Mouse (Mus musculus) layer of hippocampus, adult 18-20 months (tissue): ENCODE data around the gene Dnmt3c. TPM values are rescaled to one million over a fixed set of nuclear protein-coding genes. Genes with fewer than 3 reads are reported as not detected.
"Not testable (repeated sequence)": the region's sequence is repeated elsewhere in the genome, so short reads cannot be mapped to it uniquely, and the experiment has no call there.

Source experiments
- DNase-seq, 2 experiments: peaks; one replicate each; pipeline ENCODE4 v3.0.0; 2022; ENCODE audit warnings: low spot score in 2 of 2
- long read RNA-seq: library from polyadenylated mRNA; stranded (forward); transcript quantifications from one replicate; pipeline ENCODE4 v2.0.0, GENCODE M21; 2021
- total RNA-seq, 2 experiments: library from RNA; stranded (reverse); gene quantifications; 2 replicates each; pipeline ENCODE4 v1.2.3; 2021

The Dnmt3c gene
- under 1 TPM in 1 of 2 experiments, not detected in 1; 0.15 TPM for total RNA-seq
- long read RNA-seq, result 0 reads

DNA sequence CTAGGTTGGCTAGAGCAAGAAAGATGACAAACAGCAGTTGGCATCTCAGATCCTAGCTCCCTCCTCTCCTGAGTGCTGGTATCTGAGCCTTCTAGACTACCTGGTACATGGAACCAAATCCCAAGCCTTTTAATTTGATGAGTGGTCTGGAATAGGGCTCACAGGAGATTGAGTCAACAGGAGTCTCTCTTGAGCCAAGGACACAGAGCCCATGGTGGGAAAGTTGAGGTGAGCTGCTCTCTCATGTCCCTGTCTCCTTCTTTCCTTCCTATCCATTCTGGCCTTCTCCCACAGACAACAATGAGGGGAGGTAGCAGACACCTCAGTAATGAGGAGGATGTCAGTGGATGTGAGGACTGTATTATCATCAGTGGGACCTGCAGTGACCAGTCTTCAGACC, at the start of gene Dnmt3c:
Gene Dnmt3c, plus strand, starts transcription at position 301 of the 400 bp plus-strand sequence.
- DNase-seq, result no peak

DNA sequence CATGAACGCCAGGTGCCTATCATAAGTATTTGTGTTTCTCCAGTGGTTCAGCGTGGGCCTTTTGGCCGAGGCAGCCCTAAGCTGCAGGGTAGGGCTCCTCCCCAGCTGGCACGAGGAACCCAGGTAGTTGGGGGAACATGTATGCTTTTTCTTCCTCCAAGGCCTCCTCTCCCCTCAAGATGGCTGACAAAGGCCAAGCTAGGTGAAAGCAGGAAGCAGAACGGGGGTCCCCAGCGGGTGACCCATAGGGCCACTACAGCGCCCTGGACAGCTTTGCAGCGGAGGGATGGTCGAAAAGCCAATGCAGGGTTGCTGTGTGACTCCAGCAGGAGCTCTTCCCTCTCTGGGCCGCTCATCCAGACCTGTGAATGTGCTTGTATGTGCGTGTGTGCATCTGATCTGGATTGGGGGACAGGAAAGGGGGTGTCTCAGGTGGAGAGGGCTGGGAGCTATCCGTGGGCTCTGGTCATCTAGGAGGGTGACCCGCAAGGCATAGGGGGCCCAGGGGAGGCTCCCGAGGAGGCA, 47.6 kb upstream of the Dnmt3c start:
- peak in 1 of 2 experiments; percentile 2 for DNase-seq

DNA sequence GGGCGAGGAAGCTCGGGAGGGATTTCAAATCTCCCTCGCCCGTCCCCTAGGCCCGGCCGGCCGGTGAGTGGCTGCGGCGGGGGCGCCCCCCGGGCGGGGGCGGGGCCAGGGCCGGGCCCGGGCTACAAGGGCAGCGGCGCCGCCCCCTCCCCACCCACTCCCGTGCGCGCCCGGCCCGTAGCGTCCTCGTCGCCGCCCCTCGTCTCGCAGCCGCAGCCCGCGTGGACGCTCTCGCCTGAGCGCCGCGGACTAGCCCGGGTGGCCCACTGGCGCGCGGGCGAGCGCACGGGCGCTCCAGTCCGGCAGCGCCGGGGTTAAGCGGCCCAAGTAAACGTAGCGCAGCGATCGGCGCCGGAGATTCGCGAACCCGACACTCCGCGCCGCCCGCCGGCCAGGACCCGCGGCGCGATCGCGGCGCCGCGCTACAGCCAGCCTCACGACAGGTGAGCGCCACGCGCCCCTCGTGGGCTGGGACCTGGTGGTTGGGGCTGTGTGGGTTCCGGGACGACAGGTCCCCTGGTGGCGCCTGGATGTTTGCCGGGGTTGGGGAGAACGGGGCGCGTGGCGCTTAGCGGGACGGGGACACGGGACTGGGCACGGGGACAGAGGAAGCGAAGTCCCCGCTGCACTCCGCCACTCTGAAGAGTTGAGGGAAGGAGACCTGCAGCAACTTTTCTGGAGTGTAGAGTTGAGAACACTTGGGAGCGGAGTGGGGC, 47.0 kb upstream of the Dnmt3c start, which contains the start of gene Dnmt3b:
Gene Dnmt3b, plus strand, starts transcription at position 153 of the 716 bp plus-strand sequence.
- DNase-seq, result peak in 1 of 2 experiments; percentile 29

DNA sequence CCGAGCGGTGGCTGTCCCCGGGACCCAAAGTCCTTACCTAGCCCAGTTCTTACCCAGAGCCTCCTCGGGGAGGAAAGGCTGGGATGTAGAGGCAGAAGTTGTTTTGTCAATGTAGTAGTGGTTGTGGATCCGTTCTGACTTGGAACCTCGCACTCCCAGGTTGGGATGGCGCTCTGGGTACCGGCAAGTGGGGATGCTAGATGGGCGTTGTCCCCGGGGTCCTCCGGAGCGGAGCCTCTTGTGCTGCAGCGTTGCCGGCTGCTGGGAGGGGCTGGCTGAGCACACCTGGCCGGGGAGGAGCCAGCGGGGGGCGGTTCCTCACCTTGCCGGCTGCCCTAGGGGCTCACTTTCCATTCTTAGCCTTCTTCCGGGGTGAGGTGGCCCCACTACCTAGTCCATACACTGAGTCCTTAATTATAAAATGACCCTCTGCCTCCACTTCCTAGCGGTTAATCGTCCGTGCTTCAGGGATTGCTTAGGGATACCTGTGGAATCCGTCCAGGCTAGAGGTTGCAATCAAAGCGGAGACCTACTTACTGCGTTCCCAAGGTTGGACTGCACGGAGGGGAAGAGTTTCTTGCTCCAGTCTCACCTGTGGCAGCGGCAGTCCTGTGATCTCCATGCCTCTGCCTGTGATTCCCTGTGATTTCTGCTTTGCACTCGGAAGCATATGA, 46.3 kb upstream of the Dnmt3c start:
- no peak for DNase-seq

DNA sequence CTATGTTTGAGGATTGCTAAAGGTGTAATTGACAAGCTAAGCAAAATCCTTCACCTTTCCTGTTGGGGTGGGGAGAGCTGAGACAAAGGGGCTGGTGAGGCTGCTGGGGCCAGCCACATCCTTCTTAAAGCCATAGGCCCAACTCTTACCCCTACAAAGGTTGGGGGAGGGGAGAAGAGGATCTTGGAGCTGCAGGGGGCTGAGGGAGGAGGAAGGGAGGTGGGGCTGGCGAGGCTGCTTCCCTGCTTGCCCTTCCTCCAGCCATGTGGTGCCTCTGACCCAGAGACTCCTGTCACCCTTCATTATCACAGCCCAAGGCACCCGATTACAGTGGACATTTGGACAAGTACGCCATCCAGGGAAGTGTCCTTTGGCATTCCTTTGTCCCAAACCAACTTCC, 44.8 kb upstream of the Dnmt3c start:
- DNase-seq, result no peak

DNA sequence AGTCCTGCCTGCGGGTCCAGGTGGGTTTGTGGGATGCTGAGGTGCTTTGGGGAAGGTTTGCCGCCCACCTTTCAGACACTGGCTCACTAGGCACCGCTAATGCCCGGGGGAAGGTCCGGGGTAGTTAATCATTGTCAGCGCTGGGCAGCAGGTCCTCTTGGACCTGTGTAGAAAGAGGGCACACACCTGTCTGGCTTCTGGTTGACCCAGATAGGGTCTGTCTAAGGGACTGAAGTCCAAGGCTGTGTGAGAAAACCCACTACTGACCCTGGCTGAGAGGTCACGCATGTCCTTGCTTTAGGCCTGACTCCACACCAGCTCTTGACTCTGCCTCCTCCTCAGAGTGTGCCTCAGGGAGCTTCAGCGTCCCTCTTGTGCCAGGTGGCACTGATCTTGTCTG, 38.8 kb upstream of the Dnmt3c start:
- not testable (repeated sequence) for DNase-seq

DNA sequence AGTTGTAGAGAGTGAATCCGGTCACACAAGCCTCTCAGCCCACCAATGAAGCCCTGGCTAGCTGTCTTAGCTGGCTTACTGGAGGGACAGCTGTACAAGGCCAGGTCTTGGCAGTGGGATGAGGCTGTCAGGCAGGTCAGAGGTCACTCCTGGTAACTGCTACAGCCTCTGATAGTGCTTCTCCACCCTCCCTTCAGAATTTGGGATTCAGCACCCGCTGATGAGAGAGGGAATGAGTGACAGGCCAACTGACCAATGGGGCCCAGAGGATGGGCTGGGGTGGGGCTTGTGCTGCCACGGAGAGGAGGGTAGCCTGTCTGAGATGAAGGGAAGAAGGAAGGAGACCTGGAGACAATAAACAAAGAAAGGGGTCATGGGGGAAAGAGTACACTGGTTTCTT, 35.8 kb upstream of the Dnmt3c start:
- DNase-seq, result no peak

DNA sequence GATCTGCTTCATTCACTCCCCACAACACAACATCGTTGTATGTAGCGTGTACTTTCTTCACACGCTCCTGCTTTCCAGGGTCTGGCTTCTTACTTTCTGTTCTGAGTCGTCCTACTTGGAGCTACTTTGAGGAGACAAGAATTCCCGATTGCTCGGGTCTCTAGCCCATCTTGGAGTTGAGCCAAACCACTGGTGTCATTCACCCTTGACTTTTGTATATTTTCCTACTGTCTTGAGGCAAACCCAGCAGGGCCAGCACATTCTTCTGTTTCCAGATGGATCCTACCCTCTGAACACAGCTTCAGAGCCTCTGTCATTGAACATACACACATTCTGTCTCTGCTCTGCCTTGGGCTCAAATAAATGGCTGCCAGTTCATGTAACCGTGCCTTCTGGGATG, 31.1 kb upstream of the Dnmt3c start:
- no peak for DNase-seq

DNA sequence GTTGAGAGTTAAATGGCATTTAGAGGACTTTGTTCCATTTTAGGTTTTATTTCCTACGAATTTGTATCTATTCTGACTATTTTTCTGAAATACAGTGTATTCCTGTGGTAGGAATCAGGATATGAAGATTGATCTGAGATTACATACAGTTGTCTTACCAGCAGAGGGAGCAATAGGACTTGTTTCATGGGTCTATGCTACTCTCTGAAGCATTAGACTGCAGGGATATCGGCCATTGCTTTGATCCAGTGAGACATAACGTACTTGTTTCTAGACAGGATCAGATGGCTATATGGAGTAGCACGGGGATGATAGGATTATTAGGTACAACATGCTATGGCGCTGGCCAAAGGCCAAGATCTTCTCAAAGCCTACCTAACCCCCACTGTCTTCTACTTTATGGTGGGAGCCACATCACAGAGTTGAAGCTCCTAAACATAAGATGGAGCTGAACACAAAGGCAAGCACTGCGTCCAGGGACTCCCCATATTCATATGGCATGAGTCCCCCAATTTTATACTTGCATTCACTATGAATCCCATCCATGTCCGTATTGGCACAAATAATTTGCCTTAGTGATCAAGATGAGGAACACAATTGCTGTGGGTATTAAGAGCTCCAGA, 27.6 kb upstream of the Dnmt3c start:
- DNase-seq, result peak; percentile 8 to 78

DNA sequence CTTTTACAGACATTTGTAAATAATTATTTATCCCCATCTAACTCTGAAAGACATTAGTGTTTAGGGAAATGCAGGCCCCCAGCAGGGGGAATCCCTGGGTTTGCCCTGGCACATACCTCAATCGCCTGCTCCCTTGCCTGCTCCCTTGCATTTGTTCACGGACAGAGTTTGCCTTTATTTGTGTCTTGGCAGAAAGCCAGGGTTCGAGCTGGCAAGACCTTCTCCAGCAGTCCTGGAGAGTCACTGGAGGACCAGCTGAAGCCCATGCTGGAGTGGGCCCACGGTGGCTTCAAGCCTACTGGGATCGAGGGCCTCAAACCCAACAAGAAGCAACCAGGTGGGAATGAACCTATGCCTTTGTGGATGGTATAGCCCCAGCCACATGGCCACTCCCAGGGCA, 26.3 kb upstream of the Dnmt3c start:
- no peak for DNase-seq

DNA sequence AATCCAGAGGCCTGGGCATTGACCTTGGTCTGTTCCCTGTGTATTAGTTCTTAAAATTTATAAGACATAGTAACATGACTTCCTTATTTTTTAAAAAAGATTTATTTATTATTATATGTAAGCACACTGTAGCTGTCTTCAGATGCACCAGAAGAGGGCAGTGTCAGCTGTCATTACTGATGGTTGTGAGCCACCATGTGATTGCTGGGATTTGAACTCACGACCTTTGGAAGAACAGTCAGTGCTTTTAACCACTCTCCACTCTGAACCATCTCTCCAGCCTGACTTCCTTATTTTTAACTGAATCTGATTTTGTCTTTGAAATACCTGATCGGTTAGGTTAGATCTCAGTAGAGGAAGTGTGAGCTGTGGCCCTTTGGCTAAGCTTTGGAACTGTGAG, 23.8 kb upstream of the Dnmt3c start:
- no peak for DNase-seq

DNA sequence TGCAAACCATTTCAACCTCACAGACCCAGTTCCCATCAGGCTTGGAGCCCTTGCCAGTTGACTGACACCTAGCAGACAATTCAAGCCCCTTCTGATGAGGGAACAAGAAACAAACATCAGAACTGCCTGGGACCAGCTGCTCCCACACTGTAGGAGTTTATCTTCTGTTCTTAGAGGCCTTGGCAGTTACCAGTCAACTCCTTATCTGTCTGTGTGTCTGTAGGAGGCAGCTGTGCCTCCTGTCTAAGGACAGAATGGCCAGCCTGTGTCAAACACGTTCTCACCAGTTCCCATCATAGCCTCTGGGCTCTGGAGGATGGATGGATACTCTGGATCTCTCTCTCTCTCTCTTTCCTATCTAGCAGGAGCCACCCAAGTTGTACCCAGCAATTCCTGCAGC, 21.1 kb upstream of the Dnmt3c start:
- DNase-seq, result not testable (repeated sequence)

DNA sequence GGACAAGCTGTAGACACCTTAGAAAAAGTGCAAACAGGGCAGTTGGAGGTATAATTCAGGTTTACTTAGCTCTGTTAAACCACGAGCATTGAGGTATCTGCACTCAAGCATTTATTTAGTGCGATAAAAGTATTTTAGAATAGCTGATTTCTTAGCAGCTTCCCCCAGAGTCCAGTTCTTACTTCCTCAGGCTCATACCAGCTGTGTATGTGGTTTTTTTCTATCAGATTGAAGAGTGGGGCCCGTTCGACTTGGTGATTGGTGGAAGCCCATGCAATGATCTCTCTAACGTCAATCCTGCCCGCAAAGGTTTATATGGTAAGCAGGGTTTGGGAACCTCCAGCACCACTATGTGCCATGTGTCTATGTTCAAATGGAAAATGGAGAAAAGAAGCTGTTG, 19.5 kb upstream of the Dnmt3c start:
- no peak for DNase-seq

DNA sequence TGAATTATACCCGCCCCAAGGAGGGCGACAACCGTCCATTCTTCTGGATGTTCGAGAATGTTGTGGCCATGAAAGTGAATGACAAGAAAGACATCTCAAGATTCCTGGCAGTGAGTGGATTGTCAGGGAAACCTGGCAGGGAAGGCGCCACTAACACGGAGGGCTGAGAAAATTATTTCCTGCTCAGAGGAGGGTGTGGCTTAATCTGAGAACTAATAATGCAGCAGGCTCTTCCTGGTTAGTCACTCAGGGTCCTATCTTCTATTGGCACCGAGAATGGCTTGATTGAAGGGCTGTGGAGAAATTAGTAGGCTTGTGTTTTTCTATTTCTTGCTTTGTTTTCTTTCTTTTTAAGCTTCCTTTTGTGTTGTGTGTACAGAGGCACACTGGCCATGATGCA, 18.9 kb upstream of the Dnmt3c start:
- no peak for DNase-seq

DNA sequence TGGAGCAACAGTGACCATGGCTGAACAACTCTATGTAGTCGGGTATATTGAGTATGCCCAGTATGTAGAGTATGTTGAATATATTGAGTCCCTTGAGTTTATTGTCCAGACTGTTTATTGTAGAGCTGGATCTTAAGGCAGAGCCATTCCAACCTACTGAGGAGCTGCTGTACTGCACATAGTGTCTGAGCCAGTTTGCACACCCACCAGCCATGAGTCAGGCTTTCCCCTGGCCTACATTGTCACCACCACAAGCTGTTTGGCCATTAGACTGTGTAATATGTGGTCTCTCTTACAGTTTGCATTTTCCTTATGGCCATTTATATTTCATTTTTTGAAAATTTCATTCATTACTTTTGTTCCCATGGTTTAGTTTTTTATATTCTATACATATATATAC, 16.5 kb upstream of the Dnmt3c start:
- DNase-seq, result peak in 1 of 2 experiments; percentile 36

DNA sequence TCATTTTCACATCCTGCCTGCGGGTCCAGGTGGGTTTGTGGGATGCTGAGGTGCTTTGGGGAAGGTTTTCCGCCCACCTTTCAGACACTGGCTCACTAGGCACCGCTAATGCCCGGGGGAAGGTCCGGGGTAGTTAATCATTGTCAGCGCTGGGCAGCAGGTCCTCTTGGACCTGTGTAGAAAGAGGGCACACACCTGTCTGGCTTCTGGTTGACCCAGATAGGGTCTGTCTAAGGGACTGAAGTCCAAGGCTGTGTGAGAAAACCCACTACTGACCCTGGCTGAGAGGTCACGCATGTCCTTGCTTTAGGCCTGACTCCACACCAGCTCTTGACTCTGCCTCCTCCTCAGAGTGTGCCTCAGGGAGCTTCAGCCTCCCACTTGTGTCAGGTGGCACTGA, 3.0 kb upstream of the Dnmt3c start:
- not testable (repeated sequence) for DNase-seq

DNA sequence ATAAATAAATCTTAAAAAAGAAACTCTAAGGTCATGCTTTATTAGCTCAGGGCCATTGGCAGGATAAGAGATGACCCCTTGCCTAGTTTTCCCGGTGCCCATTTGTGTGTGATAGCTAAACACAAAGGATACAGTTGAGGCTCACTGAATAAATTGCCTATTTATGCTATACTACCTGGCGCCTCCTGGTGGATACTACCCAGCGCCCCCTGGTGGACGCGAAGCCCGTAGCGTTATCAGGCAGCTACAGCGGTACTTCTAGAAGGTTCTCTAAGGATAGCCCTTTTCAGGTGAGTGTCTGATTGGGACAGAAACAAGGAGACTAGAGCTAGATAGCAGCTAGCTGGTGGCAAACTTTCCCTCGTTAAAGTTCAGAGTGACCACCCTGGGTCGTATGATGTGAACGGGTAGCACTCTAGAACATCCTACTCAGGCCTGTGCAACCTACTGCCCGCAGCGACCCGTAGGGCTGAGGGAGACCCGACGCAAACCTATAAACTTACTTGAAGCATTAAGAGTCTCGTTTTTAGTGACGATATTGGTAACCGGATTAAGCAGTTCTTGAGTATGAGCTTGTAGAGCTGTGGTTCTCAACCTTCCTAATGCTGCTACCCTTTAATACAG, 1.9 kb upstream of the Dnmt3c start:
- DNase-seq, result peak in 1 of 2 experiments; percentile 23

DNA sequence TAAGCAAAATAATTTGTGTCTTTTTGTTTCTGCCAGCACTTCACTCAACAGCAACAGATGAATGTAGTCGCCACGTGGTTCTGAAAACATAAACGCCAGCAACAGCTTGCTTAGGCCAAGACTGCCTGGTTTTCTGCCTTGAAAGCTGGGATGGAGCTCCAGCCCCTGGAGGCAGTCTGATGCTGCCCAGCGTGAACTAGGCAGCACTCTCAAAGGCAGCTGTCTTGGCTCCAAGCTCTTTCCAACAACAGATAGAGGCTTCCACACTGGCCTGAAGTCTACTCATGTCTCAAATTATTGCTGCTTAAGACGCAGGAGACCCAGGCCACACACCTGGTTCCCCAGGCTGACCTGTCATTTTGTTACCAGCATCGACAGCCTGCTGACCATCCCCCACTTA, 6.9 kb downstream of the Dnmt3c start:
- no peak for DNase-seq

DNA sequence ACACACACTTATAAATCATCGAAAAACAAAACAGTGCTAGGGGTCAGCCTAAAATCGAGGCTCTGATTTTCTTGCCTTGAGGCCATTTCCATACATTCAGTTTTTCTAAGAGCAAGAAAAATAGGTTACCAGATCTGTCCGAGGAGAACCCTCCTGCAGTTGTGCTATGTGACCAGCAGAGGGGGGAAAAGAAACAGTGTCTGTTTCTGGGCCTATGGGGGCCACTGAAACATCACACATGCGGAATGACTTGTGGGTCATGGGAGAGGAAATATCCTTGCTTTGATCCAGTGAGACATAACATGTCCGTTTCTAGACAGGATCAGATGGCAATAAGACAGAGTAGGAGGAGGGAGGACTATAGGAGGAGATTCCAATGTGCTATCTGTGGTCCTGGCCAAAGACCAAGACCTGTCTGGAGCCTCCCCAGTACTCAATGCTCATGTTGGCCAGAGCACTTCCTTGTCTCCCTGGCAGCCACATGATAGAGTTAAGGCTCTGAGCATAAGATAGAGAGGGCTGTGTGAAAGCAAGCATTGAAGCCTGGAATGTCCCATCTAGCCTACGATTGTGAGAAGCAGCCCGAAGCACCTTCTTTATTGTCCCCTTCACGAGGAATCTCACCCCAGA, 14.4 kb downstream of the Dnmt3c start:
- peak; percentile 4 to 30 for DNase-seq

DNA sequence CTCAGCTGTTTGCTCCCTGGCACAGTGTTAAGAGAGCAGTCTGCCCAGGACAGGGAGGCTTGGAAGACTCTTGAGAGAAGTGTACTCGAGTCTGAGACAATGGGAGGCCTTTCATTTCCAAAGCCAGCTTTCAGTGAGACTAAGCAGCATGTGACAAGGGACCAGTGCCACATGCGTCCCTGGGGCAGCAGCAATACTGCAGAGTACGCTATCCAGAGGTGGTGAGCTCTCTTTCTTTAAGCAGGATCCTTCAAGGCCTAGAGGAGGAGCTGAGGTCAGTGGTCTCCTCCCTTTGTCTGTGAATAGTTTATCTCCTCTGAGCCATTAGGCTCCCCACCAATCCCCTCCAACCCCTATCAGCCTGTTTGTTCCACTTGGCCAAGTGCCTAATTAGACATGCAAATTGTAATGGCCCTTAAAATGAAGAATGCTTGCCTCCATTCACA, 16.2 kb downstream of the Dnmt3c start:
- peak; percentile 2 to 44 for DNase-seq

DNA sequence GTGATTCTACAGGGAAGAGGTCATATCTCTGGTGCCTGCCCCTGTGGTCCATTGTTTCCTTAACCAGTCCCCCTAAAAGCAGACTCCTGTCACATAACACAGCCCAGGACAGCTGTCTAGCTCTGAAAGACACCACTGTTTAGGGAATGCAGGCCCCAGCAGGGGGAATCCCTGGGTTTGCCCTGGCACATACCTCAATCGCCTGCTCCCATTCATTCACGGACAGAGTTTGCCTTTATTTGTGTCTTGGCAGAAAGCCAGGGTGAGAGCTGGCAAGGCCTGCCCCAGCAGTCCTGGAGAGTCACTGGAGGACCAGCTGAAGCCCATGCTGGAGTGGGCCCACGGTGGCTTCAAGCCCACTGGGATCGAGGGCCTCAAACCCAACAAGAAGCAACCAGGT, 16.8 kb downstream of the Dnmt3c start:
- peak; percentile 52 to 75 for DNase-seq
